Mouse (Mus musculus) small intestine, adult 2 months (tissue): ENCODE measurements around the gene Atp13a3.

Source experiments
- CTCF ChIP-seq: fragments of 200-500 bp; IDR thresholded peaks from 2 replicates; pipeline ENCODE4 v1.5.1; 2012; ENCODE audit warnings: low read depth, mild to moderate bottlenecking, control low read depth, inconsistent platforms, low read length, moderate library complexity, mixed read lengths; ENCODE audit not compliant: insufficient replicate concordance, insufficient read length; ENCODE audit errors: extremely low read depth
- POLR2A ChIP-seq: fragments of 200-500 bp; IDR thresholded peaks from 2 replicates; pipeline ENCODE4 v1.6.1; 2012; ENCODE audit warnings: low read depth, mild to moderate bottlenecking, control low read depth, inconsistent platforms, low read length, moderate library complexity

DNA sequence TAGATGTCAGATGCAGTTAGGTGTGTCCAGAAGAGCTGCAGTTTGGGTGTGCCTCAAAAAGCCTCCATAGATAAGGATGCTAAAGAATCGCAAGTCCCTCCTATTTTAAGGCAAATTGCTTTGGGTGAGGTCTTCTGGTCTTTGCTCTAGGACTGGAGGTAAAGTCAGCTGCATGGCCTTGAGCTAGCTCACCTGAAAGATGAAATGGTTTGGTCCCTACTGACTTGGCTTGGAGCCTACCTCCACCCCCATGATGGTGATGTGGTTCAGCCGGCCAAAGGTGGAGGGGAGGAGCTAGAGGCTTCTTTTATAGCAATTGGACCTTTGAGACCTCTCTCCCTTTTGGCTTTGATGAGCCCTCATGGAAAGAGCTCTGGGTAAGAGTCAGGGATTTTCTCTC is 1.7 kb upstream of the Atp13a3 start:
- no peak; the same call in 1 of the 2 replicates for TF ChIP-seq POLR2A
- no peak for TF ChIP-seq CTCF
